Mouse (Mus musculus) bone marrow macrophage, adult 2 months (primary cell): ENCODE measurements around the gene B4galt1.

Experiments
- CTCF ChIP-seq: IDR thresholded peaks from 2 replicates; pipeline ENCODE4 v1.5.1; 2012; ENCODE audit warnings: low read depth, mild to moderate bottlenecking, low read length, moderate library complexity
- POLR2A ChIP-seq: IDR thresholded peaks from 2 replicates; pipeline ENCODE4 v1.6.1; 2012; ENCODE audit warnings: mild to moderate bottlenecking, low read depth, low read length, borderline replicate concordance

DNA sequence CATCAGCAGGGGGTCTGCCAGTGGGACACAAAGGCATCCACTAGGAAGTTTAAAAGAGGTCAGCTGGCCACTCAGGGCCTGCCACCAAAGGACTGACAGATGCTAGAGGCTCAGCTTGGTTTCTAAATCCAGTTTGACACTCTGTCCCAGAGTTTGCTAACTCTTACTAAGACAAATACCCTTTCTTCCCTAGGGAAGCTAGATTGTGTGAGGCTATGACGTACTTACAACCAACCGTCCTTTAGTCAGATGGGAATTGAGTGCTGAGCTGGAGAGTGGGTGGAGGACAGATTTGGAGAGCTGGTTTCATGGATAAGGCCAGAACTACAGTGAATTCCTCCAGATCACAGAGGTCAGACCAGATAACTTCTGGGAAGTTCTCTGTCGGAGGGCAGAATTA lies 52.9 kb downstream of the B4galt1 start:
- TF ChIP-seq POLR2A, result no peak
- TF ChIP-seq CTCF, result no peak
